In genomic region chr6:108095445-108095844, GRCm38 (mm10) we compare ENCODE assay signal across 23 mouse cellular contexts. TPM values are rescaled to one million over a fixed set of nuclear protein-coding genes. Genes with fewer than 3 reads are reported as not detected.
DNase-seq lines count a peak whose midpoint lies in the region; ATAC-seq and TF ChIP-seq lines count a peak whose summit lies in the region.
"Had no signal": no experiment of that assay in that cellular context is flagged by ENCODE, and none has a peak within 500 bp of the region (broad histone marks: within the 10 kb centered on the region; RNA-seq: fewer than 3 reads in every experiment).

No protein-coding gene starts in this region.

- DNase-seq in kidney, adult 9 months = peak; percentile 30
- DNase-seq in kidney, postnatal 25 days = no peak
- peak; percentile 91 for DNase-seq in Patski (ENCODE audit: low read depth, low spot score)
- DNase-seq in fibroblast of lung, adult 2 months (ENCODE audit: low read depth) = peak; percentile 53
- no peak for DNase-seq in retina, postnatal 1 day
- no peak for DNase-seq in left cerebral cortex, postnatal 14 days (ENCODE audit: low spot score in 2 of 2)
- DNase-seq: adrenal gland, postnatal 14 days; B cell, adult 2 months; cerebellum, adult 11-12 months; cerebellum, adult 9-11 months; heart, postnatal 14 days; kidney, adult 11 months; layer of hippocampus, adult 9-11 months; lung, embryonic 14.5 days; lung, postnatal 14 days; midbrain, embryonic 14.5 days; right cerebral cortex, postnatal 14 days; thymus, postnatal 4 days had no signal

- no peak for TF ChIP-seq CTCF in Patski (IDR thresholded peaks at IDR 0.05)

- H3K27me3 ChIP-seq in Patski = no peaks in the 10 kb centered on the region
- H3K27me3 ChIP-seq: hindbrain, embryonic 15.5 days; liver, embryonic 15.5 days had no signal

- in situ Hi-C loops in Patski (cut with MboI; ENCODE audit: low pct_unique_long_range_greater_than_20kb) = loop anchor here (5.0 kb wide), 1 partner anchor 277 kb away; no protein-coding TSS in a partner anchor

- POLR2A ChIA-PET in Patski (lab: Charles Lee) = no interaction called here

- intact Hi-C loops in left cerebral cortex, postnatal 14 days (cut with DNase I) = loop anchor here (10.0 kb wide), 2 partner anchors 279 to 639 kb away; no protein-coding TSS in a partner anchor

- CTCF ChIA-PET in Patski (lab: Charles Lee) = interaction anchor here (1.3 kb wide), 1 partner anchor 312 kb away, joined by 3 read pairs; no protein-coding TSS in a partner anchor

- peak; percentile 91 for ATAC-seq in Patski
- ATAC-seq in granulocyte monocyte progenitor cell, adult 5-6 weeks (replicated peaks; ENCODE audit: poor library complexity, severe bottlenecking) = no peak
- ATAC-seq: forebrain, embryonic 14.5 days; inflammation-experienced regulatory T-cells, adult 6 months had no signal

RNA-seq across cellular contexts. Expression of gene Setmar, which starts 30.6 kb away (rescaled TPM):
- polyA plus RNA-seq in Patski (2021) = 6.1 TPM
- total RNA-seq in left cerebral cortex, postnatal 14 days (2021) = 1 to 10 TPM; 7.6 to 8.0 TPM
- total RNA-seq in granulocyte monocyte progenitor cell, adult 5-6 weeks (2014; fragmentation: Nextera tagmentation) = 5.1 and 6.1 TPM in 2 replicates
- total RNA-seq in granulocyte monocyte progenitor cell, adult 5-6 weeks (2017) = 3.3 and 5.0 TPM in 2 replicates

Comparison
In these comparisons a context has a peak if more than half of its experiments do, and no peak if none do; other contexts are left out.
1. DNase-seq: peak in kidney, adult 9 months (single experiment), Patski (single experiment) and fibroblast of lung, adult 2 months (single experiment); none in kidney, postnatal 25 days (0 of 2), retina, postnatal 1 day (single experiment) and left cerebral cortex, postnatal 14 days (0 of 2).